Mouse (Mus musculus): ENCODE results near the gene Tead2. TPM values are rescaled to one million over a fixed set of nuclear protein-coding genes. Genes with fewer than 3 reads are reported as not detected.

Gene Tead2
- polyA plus RNA-seq, 1 experiment from 2014 or later: 222 TPM

DNA sequence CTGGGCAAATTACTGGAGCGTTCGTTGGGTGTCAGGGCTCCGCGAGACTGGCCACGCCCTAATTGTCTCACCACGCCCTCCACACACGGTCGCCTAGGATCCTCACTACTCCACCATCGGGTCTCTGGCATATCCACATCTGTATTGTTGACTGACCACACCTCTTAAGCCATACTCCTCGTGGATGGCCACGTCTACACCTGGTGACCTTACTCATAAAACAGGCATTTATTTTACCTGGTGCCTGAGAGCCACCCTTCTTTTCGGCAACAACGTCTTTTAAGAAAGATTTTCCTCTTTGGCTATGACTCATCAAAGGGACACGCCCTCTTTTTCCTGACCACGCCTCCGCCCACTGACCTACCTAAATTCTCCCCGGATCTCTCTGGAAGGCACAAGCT lies 3.7 kb upstream of the Tead2 start, which contains the start of gene Dkkl1:
Dkkl1 (minus strand) TSS at position 297 of the 401 bp plus-strand sequence.
- no peak within 1 kb of the TSS for H3K27ac ChIP-seq (ENCODE audit: low read depth)
- no peaks in the 10 kb centered on the region for H3K36me3 ChIP-seq (ENCODE audit: insufficient read depth)
- 0 out of 2 replicates have a peak, but pooled peaks cover 3% of the 10 kb centered on the region for H3K4me1 ChIP-seq (ENCODE audit: insufficient read depth)
- H3K4me3 ChIP-seq (ENCODE audit: low read depth, low read length): no peak within 1 kb of the TSS
- H3K9me3 ChIP-seq (ENCODE audit: low read depth, low read length): no peaks in the 10 kb centered on the region
- 4% methylated on average over 17 of the region's 17 CpGs for WGBS
- peak within 1 kb of the TSS; percentile 40 for H3K4me2 ChIP-seq
- ATAC-seq (ENCODE audit: insufficient read depth) (no peak), DNase-seq (peak; percentile 41)
- peaks cover 18% of the 10 kb centered on the region; the same call in 1 of the 2 replicates for H3K27me3 ChIP-seq (ENCODE audit: insufficient read depth, low read length)
- no peak for TF ChIP-seq CTCF (IDR thresholded peaks at IDR 0.05; ENCODE audit: low read depth)
- no peak within 1 kb of the TSS for H3K9ac ChIP-seq

DNA sequence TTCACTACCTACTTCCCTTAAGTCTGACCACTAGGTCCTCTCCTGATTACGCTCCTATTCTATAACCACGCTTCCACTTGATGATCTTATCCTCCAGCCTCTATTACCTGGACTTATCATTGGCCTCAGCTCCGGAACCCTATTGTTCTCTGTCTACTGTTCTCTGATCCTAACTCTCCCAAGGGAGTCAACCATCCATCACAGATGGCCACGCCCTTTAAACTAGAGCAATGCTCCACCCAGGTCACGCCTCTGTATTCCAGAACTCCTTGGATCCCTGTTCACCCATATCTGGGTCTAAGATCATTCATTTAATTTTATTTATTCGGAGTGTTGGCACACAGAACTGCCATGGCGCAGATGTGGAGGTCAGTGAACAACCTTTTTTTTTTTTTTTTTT lies 3.2 kb upstream of the Tead2 start:
- Histone ChIP-seq H3K4me1 (ENCODE audit: insufficient read depth) (peaks cover 7% of the 10 kb centered on the region; the same call in 1 of the 2 replicates), H3K4me2 (no peak overlapping the region), H3K27ac (ENCODE audit: low read depth) (no peak overlapping the region), H3K9ac (no peak overlapping the region), H3K36me3 (ENCODE audit: insufficient read depth) (peaks cover 2% of the 10 kb centered on the region; the same call in 1 of the 2 replicates), H3K9me3 (ENCODE audit: low read depth, low read length) (no peaks in the 10 kb centered on the region), H3K4me3 (ENCODE audit: low read depth, low read length) (no peak overlapping the region), H3K27me3 (ENCODE audit: insufficient read depth, low read length) (peaks cover 18% of the 10 kb centered on the region; the same call in 1 of the 2 replicates)
- DNase-seq (no peak), ATAC-seq (ENCODE audit: insufficient read depth) (no peak)
- WGBS: 73% methylated on average over 7 of the region's 7 CpGs
- no peak for TF ChIP-seq CTCF (IDR thresholded peaks at IDR 0.05; ENCODE audit: low read depth)

DNA sequence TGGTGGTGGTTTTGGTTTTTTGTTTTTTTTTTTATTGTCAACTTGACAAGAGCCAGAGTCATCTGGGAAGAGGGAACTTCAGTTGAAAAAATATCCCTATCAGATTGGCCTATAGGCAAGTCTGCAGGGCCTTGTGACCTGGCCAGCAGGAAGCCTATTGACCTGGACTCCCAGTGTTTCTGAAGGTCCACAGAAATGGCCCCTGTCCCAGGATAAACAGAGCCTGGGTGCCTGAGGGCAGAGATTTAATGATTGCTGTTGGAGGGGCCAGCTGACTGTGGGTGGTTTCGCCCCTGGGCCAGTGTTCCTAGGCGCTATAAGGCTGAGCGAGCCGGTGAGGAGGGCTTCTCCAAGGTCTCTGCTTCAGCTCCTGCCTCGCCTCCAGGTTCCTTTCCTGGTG lies 1.8 kb upstream of the Tead2 start:
- DNase-seq (no peak), ATAC-seq (ENCODE audit: insufficient read depth) (no peak)
- peaks cover 13% of the 10 kb centered on the region; the same call in 1 of the 2 replicates for H3K4me1 ChIP-seq (ENCODE audit: insufficient read depth)
- no peak overlapping the region for H3K9ac ChIP-seq
- TF ChIP-seq CTCF (IDR thresholded peaks at IDR 0.05; ENCODE audit: low read depth): no peak
- H3K27ac ChIP-seq (ENCODE audit: low read depth): no peak overlapping the region
- H3K27me3 ChIP-seq (ENCODE audit: insufficient read depth, low read length): peaks cover 18% of the 10 kb centered on the region; the same call in 1 of the 2 replicates
- 54% methylated on average over 5 of the region's 5 CpGs for WGBS
- no peak overlapping the region for H3K4me3 ChIP-seq (ENCODE audit: low read depth, low read length)
- no peak overlapping the region for H3K4me2 ChIP-seq
- peaks cover 15% of the 10 kb centered on the region for H3K36me3 ChIP-seq (ENCODE audit: insufficient read depth)
- no peaks in the 10 kb centered on the region for H3K9me3 ChIP-seq (ENCODE audit: low read depth, low read length)

DNA sequence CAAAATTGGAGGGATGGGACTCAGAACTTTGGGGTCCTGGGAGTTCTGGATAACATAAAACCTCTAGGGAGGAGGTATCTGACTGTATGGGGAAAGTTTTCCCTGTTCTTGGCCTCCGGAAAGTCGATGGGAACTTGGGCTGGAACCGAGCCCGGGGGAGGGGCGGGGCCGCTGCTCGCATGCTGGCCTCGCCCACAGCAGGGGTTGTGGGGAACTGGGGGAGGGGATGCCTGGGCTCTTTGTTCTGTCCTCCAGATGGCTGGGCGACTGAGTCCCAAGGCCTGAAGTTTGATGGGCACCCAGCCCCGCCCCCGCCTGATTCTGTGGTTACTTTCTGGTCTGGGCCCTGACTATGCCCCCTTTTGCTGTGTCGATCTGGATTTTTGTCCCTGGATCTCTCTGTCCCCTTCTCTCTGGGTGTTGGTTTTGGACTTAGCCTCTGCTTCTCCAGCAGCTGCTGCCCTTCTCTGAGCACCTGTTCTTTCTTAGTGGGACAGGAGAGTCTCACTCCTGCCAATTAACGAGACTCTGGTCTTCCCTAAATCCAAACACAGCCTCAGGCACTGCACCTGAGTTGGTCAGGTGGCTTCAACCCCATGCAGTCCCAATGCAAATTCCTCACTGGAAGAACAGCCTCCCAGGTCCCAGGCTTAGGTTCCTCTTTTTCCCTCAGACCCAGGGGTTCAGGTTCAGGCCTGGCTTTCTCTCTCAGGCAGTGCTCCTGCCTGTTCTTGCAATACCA lies 1.1 kb downstream of the Tead2 start:
- H3K9ac ChIP-seq: peak overlapping the region; percentile 99
- H3K36me3 ChIP-seq (ENCODE audit: insufficient read depth): peaks cover 44% of the 10 kb centered on the region
- peak overlapping the region; percentile 99 for H3K27ac ChIP-seq (ENCODE audit: low read depth)
- peak overlapping the region; percentile 97 for H3K4me2 ChIP-seq
- DNase-seq: peak; percentile 95
- H3K4me1 ChIP-seq (ENCODE audit: insufficient read depth): peaks cover 13% of the 10 kb centered on the region; the same call in 1 of the 2 replicates
- WGBS: 2% methylated on average over 13 of the region's 13 CpGs
- ATAC-seq (ENCODE audit: insufficient read depth): peak; percentile 90
- H3K4me3 ChIP-seq (ENCODE audit: low read depth, low read length): peak overlapping the region; percentile 89
- TF ChIP-seq CTCF (IDR thresholded peaks at IDR 0.05; ENCODE audit: low read depth): no peak
- H3K27me3 ChIP-seq (ENCODE audit: insufficient read depth, low read length): peaks cover 4% of the 10 kb centered on the region; the same call in 1 of the 2 replicates
- no peaks in the 10 kb centered on the region for H3K9me3 ChIP-seq (ENCODE audit: low read depth, low read length)

DNA sequence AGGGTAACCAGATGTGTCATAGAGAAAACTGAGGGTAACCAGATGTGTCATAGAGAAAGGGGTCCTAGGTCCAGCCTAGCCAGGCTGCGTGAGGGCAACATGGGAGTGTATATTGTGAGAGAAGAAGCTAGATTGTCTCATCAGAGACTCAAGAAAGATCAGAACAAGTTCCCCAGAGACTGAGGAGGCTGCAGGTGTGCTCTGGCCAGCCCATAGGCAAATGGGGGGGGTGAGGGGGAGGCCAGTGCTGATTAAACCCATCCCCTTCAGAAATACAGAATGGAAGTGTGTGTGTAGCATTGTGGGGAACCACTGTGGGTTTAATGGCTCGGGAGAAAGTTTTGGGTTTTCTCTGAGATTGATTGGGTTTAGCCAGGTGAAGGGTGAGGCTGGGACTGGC lies 6.1 kb downstream of the Tead2 start:
- WGBS: 84% methylated on average over 2 of the region's 2 CpGs
- TF ChIP-seq CTCF (IDR thresholded peaks at IDR 0.05; ENCODE audit: low read depth): no peak
- peaks cover 10% of the 10 kb centered on the region; the same call in 1 of the 2 replicates for H3K4me1 ChIP-seq (ENCODE audit: insufficient read depth)

DNA sequence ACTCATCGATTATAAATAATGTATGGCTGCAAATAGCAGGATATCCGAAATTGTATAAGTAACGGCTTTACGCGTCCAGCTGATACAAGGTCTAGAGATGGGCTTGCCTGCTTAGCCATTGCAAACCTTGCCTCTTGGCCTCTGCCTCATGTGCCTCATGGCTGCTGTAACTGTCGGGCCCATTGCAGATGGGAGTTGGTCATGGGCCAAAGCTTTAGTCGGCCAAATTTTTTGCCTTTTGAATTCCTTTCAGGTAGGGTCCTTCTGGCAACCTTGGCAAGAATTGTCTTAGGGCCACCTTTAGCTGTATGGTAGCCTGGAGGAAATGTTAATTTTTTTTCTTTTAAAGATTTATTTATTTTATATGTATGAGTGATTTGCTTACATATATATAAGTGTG lies 9.3 kb downstream of the Tead2 start:
- Histone ChIP-seq H3K4me1 (ENCODE audit: insufficient read depth) (no peaks in the 10 kb centered on the region), H3K4me2 (no peak overlapping the region), H3K36me3 (ENCODE audit: insufficient read depth) (peaks cover 98% of the 10 kb centered on the region), H3K27me3 (ENCODE audit: insufficient read depth, low read length) (no peaks in the 10 kb centered on the region), H3K9ac (no peak overlapping the region), H3K27ac (ENCODE audit: low read depth) (no peak overlapping the region), H3K4me3 (ENCODE audit: low read depth, low read length) (no peak overlapping the region), H3K9me3 (ENCODE audit: low read depth, low read length) (no peaks in the 10 kb centered on the region)
- ATAC-seq (ENCODE audit: insufficient read depth) (no peak), DNase-seq (no peak)
- no peak for TF ChIP-seq CTCF (IDR thresholded peaks at IDR 0.05; ENCODE audit: low read depth)
- 87% methylated on average over 7 of the region's 7 CpGs for WGBS

More for the DNA sequence above, 6.1 kb downstream of the Tead2 start:
- H3K4me3 ChIP-seq (ENCODE audit: low read depth, low read length): no peak overlapping the region
- no peak overlapping the region for H3K9ac ChIP-seq
- DNase-seq: no peak
- no peaks in the 10 kb centered on the region for H3K27me3 ChIP-seq (ENCODE audit: insufficient read depth, low read length)
- H3K9me3 ChIP-seq (ENCODE audit: low read depth, low read length): no peaks in the 10 kb centered on the region
- H3K36me3 ChIP-seq (ENCODE audit: insufficient read depth): peaks cover 95% of the 10 kb centered on the region
- no peak for ATAC-seq (ENCODE audit: insufficient read depth)
- no peak overlapping the region for H3K27ac ChIP-seq (ENCODE audit: low read depth)
- no peak overlapping the region for H3K4me2 ChIP-seq

DNA sequence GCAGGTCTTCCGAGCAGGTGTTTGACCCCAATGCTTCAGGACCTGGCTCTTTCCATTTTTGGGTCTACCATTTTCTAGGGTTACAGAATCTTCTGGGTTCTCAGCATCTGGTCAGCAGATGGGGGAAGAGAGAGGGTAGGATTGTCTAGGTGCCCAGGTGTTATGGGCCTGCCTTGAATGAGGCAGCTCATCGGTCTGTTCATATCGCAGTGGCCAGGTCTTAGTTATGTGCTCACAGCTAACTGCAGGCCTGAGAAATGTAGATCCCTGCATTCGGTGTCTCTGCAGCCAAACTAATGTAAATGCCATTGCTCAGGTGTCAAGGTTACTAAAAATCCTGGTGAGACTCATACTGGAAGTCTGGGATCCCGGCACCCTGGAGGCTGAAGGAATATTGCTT lies 10.9 kb downstream of the Tead2 start:
- Histone ChIP-seq H3K9ac (no peak overlapping the region), H3K36me3 (ENCODE audit: insufficient read depth) (peaks cover 95% of the 10 kb centered on the region), H3K27me3 (ENCODE audit: insufficient read depth, low read length) (no peaks in the 10 kb centered on the region), H3K4me2 (no peak overlapping the region), H3K9me3 (ENCODE audit: low read depth, low read length) (no peaks in the 10 kb centered on the region), H3K4me1 (ENCODE audit: insufficient read depth) (no peaks in the 10 kb centered on the region), H3K4me3 (ENCODE audit: low read depth, low read length) (no peak overlapping the region), H3K27ac (ENCODE audit: low read depth) (no peak overlapping the region)
- no peak for ATAC-seq (ENCODE audit: insufficient read depth)
- 96% methylated on average over 5 of the region's 5 CpGs for WGBS
- no peak for TF ChIP-seq CTCF (IDR thresholded peaks at IDR 0.05; ENCODE audit: low read depth)
- DNase-seq: no peak

Measured in lung, embryonic 14.5 days (tissue).